Mouse (Mus musculus) kidney, postnatal 0 days (tissue): ENCODE measurements around the gene Slc52a3. TPM values are rescaled to one million over a fixed set of nuclear protein-coding genes. Genes with fewer than 3 reads are reported as not detected.

ENCODE experiments used
- ATAC-seq: fragments of 200-750 bp; cut with Nextera tagmentation; replicated peaks from 2 replicates; pipeline ENCODE4 v1.8.0; 2017; ENCODE audit warnings: low read depth, moderate number of reproducible peaks, moderate TSS enrichment, moderate library complexity; ENCODE audit not compliant: low FRiP score
- DNase-seq: peaks from one replicate; pipeline ENCODE4 v3.0.0-alpha.2; 2016; ENCODE audit warnings: low spot score
- H3K27ac ChIP-seq: fragments of 300-500 bp; sonication (generic); 2 replicates; pipeline ENCODE4 v1.5.1; 2014; ENCODE audit warnings: mild to moderate bottlenecking
- H3K27me3 ChIP-seq: fragments of 300-500 bp; sonication (generic); 2 replicates; pipeline ENCODE4 v1.6.1; 2014; ENCODE audit warnings: low read length, mixed read lengths; ENCODE audit not compliant: insufficient read depth
- H3K36me3 ChIP-seq: fragments of 300-500 bp; sonication (generic); 2 replicates; pipeline ENCODE4 v1.6.1; 2014; ENCODE audit warnings: low read length, mixed read lengths; ENCODE audit not compliant: insufficient read depth
- H3K4me1 ChIP-seq: fragments of 300-500 bp; sonication (generic); replicated peaks from 2 replicates; pipeline ENCODE4 v1.6.1; 2014; ENCODE audit warnings: antibody characterized with exemption, low read length, mixed read lengths; ENCODE audit not compliant: insufficient read depth
- H3K4me2 ChIP-seq: fragments of 300-500 bp; sonication (generic); 2 replicates; pipeline ENCODE4 v1.6.1; 2014; ENCODE audit warnings: mild to moderate bottlenecking, low read length, moderate library complexity, mixed read lengths
- H3K4me3 ChIP-seq: fragments of 300-500 bp; sonication (generic); replicated peaks from 2 replicates; pipeline ENCODE4 v1.5.1; 2014; ENCODE audit warnings: low read depth, low read length
- H3K9ac ChIP-seq: fragments of 300-500 bp; sonication (generic); 2 replicates; pipeline ENCODE4 v1.6.1; 2014; ENCODE audit warnings: low read depth, low read length
- H3K9me3 ChIP-seq: fragments of 300-500 bp; sonication (generic); replicated peaks from 2 replicates; pipeline ENCODE4 v1.6.1; 2016; ENCODE audit warnings: low read length, inconsistent platforms, mixed read lengths
- CTCF ChIP-seq: IDR thresholded peaks from 2 replicates; pipeline ENCODE4 v1.5.1; 2016; ENCODE audit warnings: antibody characterized with exemption, low read depth, mild to moderate bottlenecking, moderate library complexity
- WGBS: fragments of 180-500 bp; shearing (Covaris S2); extraction: QIAGEN DNeasy Blood & Tissue Kit; methylation state at CpG from one replicate; pipeline ENCODE4 v1.1.7; 2014; 5-methylcytosine and 5-hydroxymethylcytosine counted together
- microRNA counts: library from miRNA; unstranded; fragments of <30 nt; microRNA quantifications from one replicate; lab custom pipeline; 2015
- microRNA-seq: library from miRNA; unstranded; fragments of <30 nt; microRNA quantifications from one replicate; pipeline ENCODE4, GENCODE M21; 2016
- polyA plus RNA-seq: library from polyadenylated mRNA; unstranded; fragments of >200 nt; fragmentation: Nextera tagmentation; extraction: Ambion mirVana; gene quantifications from 2 replicates; pipeline ENCODE4 v1.2.1, GENCODE M21; 2015

Gene Slc52a3
- polyA plus RNA-seq, 1 experiment from 2014 or later: 24.5 TPM

GRCm38 (mm10) chr2:152057252-152057563 is 60.9 kb downstream of the Slc52a3 start:
- 75% methylated on average over 9 of the region's 9 CpGs for WGBS
- Histone ChIP-seq H3K4me2 (no peak overlapping the region), H3K36me3 (no peaks in the 10 kb centered on the region), H3K27me3 (peaks cover 1% of the 10 kb centered on the region; the same call in 1 of the 2 replicates), H3K9me3 (no peaks in the 10 kb centered on the region), H3K27ac (no peak overlapping the region), H3K4me1 (no peaks in the 10 kb centered on the region), H3K4me3 (no peak overlapping the region), H3K9ac (no peak overlapping the region)
- TF ChIP-seq CTCF: no peak
- DNase-seq: no peak
- ATAC-seq: no peak

MicroRNA genes within 50 kb of the gene (microRNA counts, 519-probe panel; counts per million panel counts)
- 330 counts per million, percentile 68 among the panel's probes with 10 or more counts for microRNA mmu-miR-1953 (lab: Ali Mortazavi, UCI)

Small RNAs within 50 kb of the gene (microRNA-seq; reads per million reads assigned to microRNA genes)
- 1.4 reads per million for gene Mir1953

Other genes starting within 250 kb of the Slc52a3 start
- 0.05 TPM in 1 of 2 replicates, not detected in the other for gene Rspo4, start 153.6 kb upstream of the Slc52a3 start, polyA plus RNA-seq
- gene Angpt4, start 85.3 kb upstream of the Slc52a3 start, polyA plus RNA-seq: 2.2 and 2.7 TPM in 2 replicates
- gene Fam110a, start 16.3 kb upstream of the Slc52a3 start, polyA plus RNA-seq: 29.0 and 31.1 TPM in 2 replicates
- gene Scrt2, start 85.0 kb downstream of the Slc52a3 start, polyA plus RNA-seq: not detected in 2 replicates
- 19.7 and 20.3 TPM in 2 replicates for gene Srxn1, start 109.0 kb downstream of the Slc52a3 start, polyA plus RNA-seq
- 12.2 and 15.5 TPM in 2 replicates for gene Tcf15, start 147.1 kb downstream of the Slc52a3 start, polyA plus RNA-seq
- 77.9 and 83.1 TPM in 2 replicates for gene Csnk2a1, start 230.3 kb downstream of the Slc52a3 start, polyA plus RNA-seq